Mouse (Mus musculus) WW6 (cell line): ENCODE data around the gene Lyzl6.
"Not testable (repeated sequence)": the region's sequence is repeated elsewhere in the genome, so short reads cannot be mapped to it uniquely, and the experiment has no call there.

Experiments
- DNase-seq: peaks from one replicate; pipeline ENCODE4 v3.0.0-alpha.2; 2013; ENCODE audit warnings: low read depth, low spot score

Gene Lyzl6

DNA sequence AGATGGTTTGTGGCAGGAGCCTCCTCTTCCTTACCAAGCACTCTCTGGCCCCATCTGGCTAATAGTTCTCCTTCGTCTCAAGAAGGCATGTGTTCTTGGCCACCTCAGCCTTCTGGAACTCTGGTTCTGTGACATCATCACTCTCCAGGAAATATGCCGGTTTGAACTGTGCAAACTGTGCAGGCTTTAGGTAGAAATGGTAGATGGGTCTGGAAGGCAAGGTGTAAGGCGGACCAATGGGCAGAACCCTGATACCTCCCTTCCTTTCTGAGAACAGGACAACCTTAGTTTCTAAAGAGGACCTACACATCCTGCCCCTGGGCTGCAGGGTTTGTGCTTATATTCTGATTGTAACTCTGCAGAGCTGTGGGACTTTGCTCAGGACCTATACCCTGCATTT lies at the start of gene Lyzl6:
Lyzl6 (minus strand) TSS at position 101 of the 400 bp plus-strand sequence.
- no peak for DNase-seq

- no peak for DNase-seq
These were observed 48.0 kb upstream of the Lyzl6 start for GRCm38 (mm10) chr11:103686706-103687105.

DNA sequence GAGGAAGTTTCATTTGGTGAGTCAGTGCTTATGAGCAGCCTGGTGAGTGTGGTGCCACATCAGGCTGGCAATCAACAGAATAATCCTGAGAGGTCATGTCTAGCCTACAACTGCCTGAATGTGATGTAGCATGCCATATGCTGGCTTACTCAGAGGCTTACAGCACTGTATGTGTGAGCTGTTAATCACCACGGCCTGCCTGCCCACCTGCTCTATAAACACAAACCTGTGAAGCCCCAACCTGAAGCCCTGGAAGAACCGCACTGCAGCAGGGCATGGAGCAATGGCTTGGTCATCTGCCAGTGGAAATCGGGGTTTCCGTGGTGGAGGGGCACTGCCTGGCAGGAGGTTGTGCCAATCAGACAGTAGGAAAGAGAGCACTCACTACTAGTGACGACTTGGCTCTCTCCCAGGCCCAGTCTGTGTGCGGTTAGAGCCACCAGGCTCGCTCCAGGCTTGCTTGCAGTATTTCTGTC lies 46.6 kb upstream of the Lyzl6 start:
- no peak for DNase-seq

DNA sequence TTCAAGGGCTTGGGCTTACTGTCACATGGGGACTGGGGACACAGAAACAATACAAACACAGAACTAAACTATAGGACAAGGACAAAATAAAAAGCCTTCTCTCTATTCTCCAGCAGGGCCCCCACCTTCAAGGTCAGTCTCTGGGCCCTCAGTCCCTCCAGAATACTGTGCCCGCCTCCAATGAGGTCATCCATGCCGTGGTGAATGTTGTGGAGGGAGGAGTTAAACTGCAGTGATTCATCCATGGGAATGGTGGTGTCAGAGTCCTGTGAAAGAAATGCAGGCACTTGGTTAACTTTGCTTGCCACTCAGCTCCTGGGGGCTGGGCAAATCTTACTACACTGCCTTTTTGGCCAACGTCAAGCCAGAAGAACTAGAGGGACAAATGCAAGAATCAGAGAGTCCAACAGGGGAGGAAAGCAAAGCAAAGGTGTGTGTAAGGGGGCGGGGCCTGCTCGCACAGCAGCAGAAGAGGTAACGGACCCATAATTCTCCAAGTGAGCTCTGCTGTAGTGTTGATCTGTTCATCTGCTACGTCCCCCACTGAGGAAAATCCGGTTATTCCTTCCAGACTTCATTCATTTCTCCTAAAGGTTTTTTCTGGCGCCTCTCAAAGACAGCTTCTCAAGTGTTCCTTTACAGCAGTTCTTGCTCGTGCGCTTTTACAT lies 45.1 kb upstream of the Lyzl6 start:
- no peak for DNase-seq

- not testable (repeated sequence) for DNase-seq
These were observed 38.4 kb upstream of the Lyzl6 start for GRCm38 (mm10) chr11:103677042-103677441.

DNA sequence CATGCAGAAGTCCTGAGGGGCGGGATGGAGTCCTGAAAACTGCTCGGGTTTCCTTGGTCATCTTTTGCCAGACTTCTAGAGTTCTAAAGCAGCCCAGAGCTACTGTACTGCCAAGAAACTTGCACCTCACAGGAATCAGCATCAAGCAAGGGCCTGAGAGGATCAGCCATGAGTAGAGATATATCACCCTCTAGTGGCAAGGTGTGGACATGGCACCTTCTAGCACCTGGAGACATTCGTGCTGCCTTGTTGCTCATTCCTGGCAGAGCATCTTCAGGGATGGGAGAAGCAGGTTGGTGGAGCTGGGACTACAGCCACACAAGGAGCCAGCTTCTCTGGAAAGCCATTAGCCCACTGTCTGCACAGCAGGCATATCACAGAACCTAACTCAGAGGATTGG lies 36.9 kb upstream of the Lyzl6 start:
- peak; percentile 53 for DNase-seq

- no peak for DNase-seq
These were observed 28.3 kb upstream of the Lyzl6 start for GRCm38 (mm10) chr11:103666907-103667426.

DNA sequence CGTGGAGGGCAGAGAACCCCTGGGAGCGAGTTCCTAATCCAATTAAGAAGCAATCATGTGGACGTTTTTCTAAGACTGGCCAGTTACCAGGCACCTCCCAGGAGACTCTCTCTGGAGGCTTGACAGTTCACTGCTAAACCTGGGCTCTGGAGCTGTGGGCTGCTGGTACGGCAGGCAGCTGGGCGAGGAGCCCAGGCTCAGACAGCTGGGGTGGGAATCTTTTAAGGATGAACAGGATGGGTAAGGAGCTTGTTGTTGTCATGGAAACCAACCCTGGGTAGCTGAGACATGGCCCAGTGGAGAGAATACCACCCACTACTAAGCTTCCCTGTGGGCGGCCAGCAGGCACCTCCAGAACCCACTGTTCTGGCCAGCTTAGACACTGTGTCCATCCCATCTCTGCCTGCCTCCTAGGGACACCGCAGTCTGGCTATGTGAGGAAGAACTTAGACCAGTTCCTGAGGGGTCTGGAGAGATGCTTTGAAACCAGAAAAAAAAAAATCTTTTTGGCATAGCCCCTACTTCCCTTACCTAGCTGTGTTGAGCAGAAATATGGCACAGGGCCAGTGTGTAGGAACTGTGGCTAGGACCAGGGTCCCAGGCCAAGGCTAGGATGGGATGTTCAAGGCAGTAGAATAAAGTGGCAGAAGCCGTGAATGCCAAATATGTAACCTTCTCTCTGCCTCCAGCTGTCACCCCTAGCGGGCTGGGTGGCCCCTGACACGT lies 27.7 kb upstream of the Lyzl6 start:
- DNase-seq: no peak

DNA sequence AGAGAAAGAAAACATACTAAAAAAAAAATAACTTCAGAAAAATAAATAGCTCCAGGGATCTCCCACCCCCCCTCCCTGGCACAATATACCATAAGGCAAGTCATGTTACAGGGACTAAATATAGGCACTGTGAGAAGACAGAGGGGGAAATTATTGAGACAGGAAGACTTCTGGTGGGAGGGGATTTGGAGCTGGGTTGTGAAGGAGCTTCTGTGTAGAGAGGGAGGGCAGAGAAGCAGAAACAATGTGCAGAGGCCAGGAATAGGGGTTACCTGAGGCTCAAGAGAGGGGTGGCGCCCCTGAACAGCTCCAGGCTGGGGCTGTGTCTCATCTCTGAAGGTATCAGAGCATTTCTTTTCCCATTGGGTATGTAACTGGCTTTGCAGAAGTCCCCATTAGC lies 27.0 kb upstream of the Lyzl6 start:
- no peak for DNase-seq

GRCm38 (mm10) chr11:103663119-103663518 lies 24.4 kb upstream of the Lyzl6 start:
- no peak for DNase-seq

DNA sequence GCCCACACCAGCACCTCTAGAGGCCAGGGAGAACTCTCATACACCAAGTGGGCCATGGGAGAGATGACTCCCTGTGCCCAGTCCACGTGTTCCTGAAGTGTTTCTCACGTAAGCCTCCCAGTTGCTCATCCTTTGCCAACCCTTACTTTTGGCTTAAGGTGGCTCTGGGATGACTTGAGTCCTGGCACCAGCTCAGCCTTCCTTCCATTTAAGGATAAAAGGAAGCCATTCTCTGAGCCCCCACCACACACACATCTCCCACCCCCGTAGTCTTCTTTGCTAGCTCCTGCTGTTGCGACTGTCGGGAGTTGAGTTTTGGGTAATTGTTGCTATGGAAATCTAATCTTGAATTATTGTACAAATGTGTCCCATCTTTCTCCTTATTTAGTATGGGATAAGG lies 23.9 kb upstream of the Lyzl6 start:
- DNase-seq: no peak

- DNase-seq: no peak
These were observed 23.2 kb upstream of the Lyzl6 start for GRCm38 (mm10) chr11:103661863-103662262.

- no peak for DNase-seq
These were observed 19.5 kb upstream of the Lyzl6 start for GRCm38 (mm10) chr11:103658189-103658588.

DNA sequence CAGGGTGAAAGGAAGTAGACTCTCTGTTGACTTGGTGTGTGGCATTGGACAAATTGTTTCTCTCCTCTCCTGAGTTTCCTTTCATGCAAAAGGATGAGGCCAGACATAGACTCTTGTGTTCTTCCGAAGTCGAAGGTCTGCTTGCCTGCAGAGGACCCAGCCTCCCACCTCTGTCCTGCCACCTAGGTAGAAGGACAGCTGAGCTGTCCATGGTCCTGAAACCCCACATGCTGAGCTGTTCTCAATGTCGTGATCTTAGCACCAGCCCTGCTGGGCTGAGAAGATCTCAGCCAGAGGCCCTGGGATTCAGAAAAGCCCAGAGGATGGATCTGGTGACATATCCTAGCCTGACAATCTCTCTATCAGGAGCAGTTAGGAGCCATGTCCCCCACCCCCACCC lies 17.8 kb upstream of the Lyzl6 start:
- no peak for DNase-seq

DNA sequence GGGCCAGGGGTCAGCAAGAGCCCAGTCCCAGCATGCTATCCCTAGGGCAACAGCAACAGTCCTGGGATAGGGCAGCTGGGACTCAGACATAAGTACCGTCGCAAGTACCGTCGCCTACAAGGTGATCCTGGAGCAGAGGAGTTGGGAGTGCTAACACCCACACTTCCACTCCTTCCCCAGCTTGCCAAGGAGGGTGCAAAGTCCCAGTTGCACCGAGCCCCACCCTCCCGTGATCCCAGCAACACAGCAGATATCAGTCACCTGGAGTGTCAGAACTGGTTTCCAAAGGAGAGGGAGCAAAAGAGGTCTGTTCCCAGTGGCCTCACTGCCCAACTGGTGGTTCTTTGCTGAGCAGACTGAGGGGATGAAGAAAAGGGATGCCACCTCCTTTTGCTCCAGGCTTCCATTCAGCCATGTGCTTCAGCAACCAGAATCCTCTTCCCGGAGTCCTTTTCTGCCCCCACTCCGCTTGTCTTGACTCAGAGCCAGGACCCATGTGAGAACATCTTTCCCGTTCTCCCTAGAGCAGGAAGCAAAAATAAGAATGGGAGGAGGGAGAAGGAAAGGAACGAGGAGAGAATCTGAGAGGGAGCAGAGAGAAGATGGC lies 14.8 kb upstream of the Lyzl6 start:
- no peak for DNase-seq

DNA sequence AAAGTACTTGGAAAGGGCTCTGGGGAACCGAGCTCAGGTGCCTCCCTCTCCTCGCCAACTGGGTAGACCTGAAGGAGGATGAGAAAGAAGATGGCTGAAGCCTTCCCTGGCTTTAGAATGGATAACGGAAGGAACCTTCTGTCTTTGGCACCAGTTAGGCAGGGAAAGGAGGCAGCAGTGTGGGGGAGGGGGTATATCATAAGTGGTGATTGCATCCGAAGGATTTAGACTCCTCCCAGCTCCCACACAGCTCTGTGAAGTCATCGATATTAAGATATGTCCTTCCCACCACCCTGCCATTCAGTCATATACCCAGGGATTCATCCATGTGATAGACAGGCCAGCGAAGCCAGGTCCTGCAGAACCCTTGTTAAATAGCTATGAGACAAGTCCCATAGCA lies 12.7 kb upstream of the Lyzl6 start:
- no peak for DNase-seq

DNA sequence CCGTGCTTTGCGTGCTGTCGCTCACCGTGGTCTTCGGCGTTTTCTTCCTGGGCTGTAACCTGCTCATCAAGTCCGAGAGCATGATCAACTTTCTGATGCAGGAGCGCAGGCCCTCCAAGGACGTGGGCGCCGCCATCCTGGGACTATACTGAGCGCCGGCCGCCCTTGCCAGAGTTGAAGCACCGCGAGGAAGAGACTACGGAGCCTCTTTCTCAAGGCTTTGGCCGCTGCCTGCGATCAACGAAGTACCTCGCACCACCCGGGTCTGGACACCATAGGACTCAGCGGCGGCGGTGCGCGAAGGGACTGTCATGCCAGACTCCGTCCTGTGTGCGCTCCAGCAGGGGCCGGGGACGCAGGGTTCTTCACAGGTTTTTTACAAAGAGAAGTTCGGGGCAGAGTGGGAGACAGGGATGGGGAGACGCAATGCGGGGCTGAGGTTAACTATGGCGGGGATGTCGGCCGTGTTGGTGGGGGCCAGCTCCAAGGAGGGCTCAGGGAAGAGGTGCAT lies 11.3 kb upstream of the Lyzl6 start:
- DNase-seq: no peak

DNA sequence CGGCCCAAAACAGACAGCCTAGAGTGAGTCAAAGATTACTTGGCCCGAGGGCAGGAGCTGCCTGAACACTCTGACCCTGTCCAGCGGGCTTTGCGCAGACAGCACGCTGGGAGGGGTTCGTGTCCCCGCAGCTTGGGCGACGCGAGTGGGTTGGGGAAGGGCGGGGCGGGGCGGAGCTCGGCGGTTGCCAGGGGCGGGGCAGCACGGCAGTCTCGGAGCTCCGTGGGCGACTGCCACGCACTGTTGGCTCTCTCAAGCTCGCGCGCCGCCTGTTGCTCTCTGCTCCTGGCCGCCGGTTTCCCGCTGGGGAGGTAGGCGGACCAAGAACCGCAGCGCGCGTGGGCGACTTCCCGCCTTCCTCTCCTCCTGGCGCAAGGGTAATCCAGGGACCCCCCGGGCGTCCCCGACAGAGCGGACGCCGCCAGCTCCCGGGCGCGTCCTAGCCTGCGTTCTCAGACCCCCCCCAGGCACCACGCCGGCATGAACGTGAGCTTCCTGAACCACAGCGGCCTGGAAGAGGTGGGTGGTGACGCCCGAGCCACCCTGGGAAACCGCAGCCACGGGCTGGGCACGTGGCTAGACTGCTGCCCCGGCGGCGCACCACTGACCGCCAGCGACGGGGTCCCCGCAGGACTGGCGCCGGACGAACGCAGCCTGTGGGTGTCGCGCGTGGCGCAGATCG lies 10.8 kb upstream of the Lyzl6 start, which contains the start of gene Rprml:
Rprml (plus strand) TSS at position 270 of the 682 bp plus-strand sequence.
- no peak for DNase-seq

- no peak for DNase-seq
These were observed 10.0 kb upstream of the Lyzl6 start for GRCm38 (mm10) chr11:103648656-103649055.

DNA sequence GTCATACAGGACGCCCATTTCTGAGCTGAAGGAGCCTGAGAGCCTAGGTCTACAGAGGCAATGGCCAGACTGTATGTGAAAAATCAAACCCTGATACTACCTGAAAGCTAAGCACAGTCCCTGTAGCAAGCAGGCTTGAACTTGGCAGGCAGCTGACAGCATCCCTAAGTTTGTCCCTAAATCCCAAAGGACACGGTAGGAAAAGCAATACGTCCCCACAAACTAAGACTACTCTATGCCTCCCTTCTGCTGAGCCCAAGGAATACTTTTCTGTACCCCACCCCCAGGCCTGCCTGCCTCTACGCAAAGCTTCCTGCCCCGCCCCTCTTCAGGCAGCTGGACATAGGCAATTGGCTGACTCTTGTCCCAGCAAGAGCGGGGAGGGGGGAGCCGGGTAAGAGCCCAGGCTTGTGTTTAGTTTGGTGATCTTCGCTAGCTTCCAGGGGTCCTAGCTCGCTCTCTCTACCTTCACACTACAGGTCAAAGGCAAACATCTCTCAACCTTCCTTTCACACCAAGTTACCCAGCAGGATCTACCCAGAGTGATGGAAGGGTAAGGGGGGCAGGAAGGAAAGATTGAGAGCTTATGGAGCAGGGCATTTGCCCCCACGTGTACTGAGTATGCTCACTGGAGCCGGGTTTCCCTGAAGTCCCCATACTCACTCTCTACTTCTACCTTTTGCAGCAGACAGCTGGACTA lies 9.4 kb upstream of the Lyzl6 start:
- DNase-seq: no peak

DNA sequence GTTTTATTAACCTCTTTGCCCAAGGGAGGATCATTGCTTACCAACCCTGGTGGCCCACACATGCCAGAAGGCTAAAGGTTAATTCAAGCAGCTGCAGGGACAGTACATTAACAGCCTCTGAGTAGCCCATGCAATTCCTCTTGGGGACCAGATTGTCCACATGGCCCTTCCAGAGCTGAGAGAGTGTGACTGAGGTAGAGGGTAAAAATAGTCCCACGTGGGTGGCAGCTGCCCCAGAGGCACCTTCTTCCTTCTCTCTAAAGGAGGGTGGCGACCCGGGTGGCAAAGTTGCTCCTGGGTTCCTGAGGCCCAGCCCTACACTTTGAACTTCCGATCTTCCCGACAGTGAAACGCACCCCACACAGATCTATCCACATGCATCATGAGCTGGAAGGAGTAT lies 7.6 kb upstream of the Lyzl6 start:
- no peak for DNase-seq
